Mouse (Mus musculus) CH12.LX (cell line): Measurements from ENCODE around the gene Olfr94.

Source experiments
- CTCF ChIP-seq, 2 experiments: IDR thresholded peaks in 1 of 2; conservative IDR thresholded peaks in 1 of 2; 2 replicates each; pipeline ENCODE4 v1.5.1; 2011 to 2012; ENCODE audit warnings: low read depth in 2 of 2, low read length in 2 of 2, improper control_type of control experiment in 1 of 2, inconsistent platforms in 1 of 2, mild to moderate bottlenecking in 1 of 2, moderate library complexity in 1 of 2
- E2F4 ChIP-seq: IDR thresholded peaks from 2 replicates; pipeline ENCODE4 v1.6.1; 2011; ENCODE audit warnings: low read depth, low read length, improper control_type of control experiment; ENCODE audit not compliant: insufficient replicate concordance
- EP300 ChIP-seq: IDR thresholded peaks from 2 replicates; pipeline ENCODE4 v1.6.1; 2011; ENCODE audit warnings: low read length, improper control_type of control experiment
- MAX ChIP-seq: IDR thresholded peaks from 2 replicates; pipeline ENCODE4 v1.6.1; 2011; ENCODE audit warnings: low read length, improper control_type of control experiment
- MAZ ChIP-seq: IDR thresholded peaks from 2 replicates; pipeline ENCODE4 v1.6.1; 2012; ENCODE audit warnings: low read depth, mild to moderate bottlenecking, inconsistent platforms, low read length, improper control_type of control experiment, moderate library complexity
- MEF2A ChIP-seq: IDR thresholded peaks from 2 replicates; pipeline ENCODE4 v1.6.1; 2014; ENCODE audit warnings: low read depth, mild to moderate bottlenecking, inconsistent platforms, low read length, improper control_type of control experiment, borderline replicate concordance
- MYC ChIP-seq: IDR thresholded peaks from 2 replicates; pipeline ENCODE4 v1.6.1; 2011; ENCODE audit warnings: low read depth, mild to moderate bottlenecking, improper control_type of control experiment, low read length
- POLR2A ChIP-seq: IDR thresholded peaks from 2 replicates; pipeline ENCODE4 v1.6.1; 2011; ENCODE audit warnings: low read depth, mild to moderate bottlenecking, improper control_type of control experiment, low read length
- SIN3A ChIP-seq: IDR thresholded peaks from 2 replicates; pipeline ENCODE4 v1.6.1; 2012; ENCODE audit warnings: low read length, improper control_type of control experiment, inconsistent platforms
- TCF12 ChIP-seq: IDR thresholded peaks from 2 replicates; pipeline ENCODE4 v1.6.1; 2014; ENCODE audit warnings: low read depth, mild to moderate bottlenecking, inconsistent platforms, low read length, improper control_type of control experiment
- UBTF ChIP-seq: IDR thresholded peaks from 2 replicates; pipeline ENCODE4 v1.6.1; 2012; ENCODE audit warnings: low read depth, mild to moderate bottlenecking, inconsistent platforms, low read length, improper control_type of control experiment, moderate library complexity
- USF1 ChIP-seq: IDR thresholded peaks from 2 replicates; pipeline ENCODE4 v1.6.1; 2014; ENCODE audit warnings: low read depth, mild to moderate bottlenecking, inconsistent platforms, low read length, improper control_type of control experiment
- ZMIZ1 ChIP-seq: IDR thresholded peaks from 2 replicates; pipeline ENCODE4 v1.6.1; 2012; ENCODE audit warnings: low read depth, mild to moderate bottlenecking, inconsistent platforms, low read length, improper control_type of control experiment
- ZNF384 ChIP-seq: IDR thresholded peaks from 2 replicates; pipeline ENCODE4 v1.6.1; 2012; ENCODE audit warnings: low read depth, low read length, improper control_type of control experiment, inconsistent platforms

DNA sequence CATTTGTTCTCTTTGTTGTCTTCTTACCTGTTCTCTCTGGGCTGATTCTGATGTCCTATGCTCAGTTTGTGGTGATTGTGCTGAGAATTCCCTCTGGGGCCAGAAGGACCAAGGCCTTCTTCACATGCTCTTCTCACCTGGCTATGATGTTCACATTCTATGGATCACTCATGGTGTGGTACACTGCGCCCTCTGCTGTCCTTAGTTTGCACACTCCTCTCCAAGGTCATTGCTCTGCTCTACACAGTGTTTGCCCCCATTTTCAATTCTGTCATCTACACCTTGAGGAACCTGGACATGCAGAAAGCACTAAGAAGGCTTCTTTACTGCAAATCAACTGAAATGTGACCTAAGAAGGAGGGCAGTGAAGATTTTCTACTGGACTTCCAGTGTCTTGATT lies 49.8 kb upstream of the Olfr94 start:
- no peak for TF ChIP-seq UBTF
- no peak for TF ChIP-seq EP300
- TF ChIP-seq CTCF (conservative IDR thresholded peaks at IDR 0.05 in 1 of 2, IDR thresholded peaks at IDR 0.05 in 1 of 2; ENCODE audit: low read depth in 2 of 2, low read length in 2 of 2): peak; percentile 65 to 83
- no peak for TF ChIP-seq POLR2A
- no peak for TF ChIP-seq MAZ
- TF ChIP-seq ZNF384: no peak
- TF ChIP-seq USF1: no peak
- TF ChIP-seq MAX: no peak
- TF ChIP-seq E2F4: no peak
- TF ChIP-seq SIN3A: no peak
- no peak for TF ChIP-seq MYC
- TF ChIP-seq MEF2A: no peak
- no peak for TF ChIP-seq ZMIZ1
- no peak for TF ChIP-seq TCF12
